Mouse (Mus musculus) midbrain, embryonic 16.5 days (tissue): ENCODE data around the gene Ldlrap1. TPM values are rescaled to one million over a fixed set of nuclear protein-coding genes. Genes with fewer than 3 reads are reported as not detected.

Source experiments
- ATAC-seq: fragments of 200-750 bp; cut with Nextera tagmentation; 2 replicates; pipeline ENCODE4 v1.8.0; 2017; ENCODE audit warnings: moderate TSS enrichment
- H3K27ac ChIP-seq: fragments of 300-500 bp; sonication (generic); 2 replicates; pipeline ENCODE4 v1.5.1; 2014; ENCODE audit warnings: mild to moderate bottlenecking, low read length, mixed read lengths
- H3K27me3 ChIP-seq: fragments of 300-500 bp; sonication (generic); 2 replicates; pipeline ENCODE4 v1.6.1; 2014; ENCODE audit warnings: low read depth, low read length, mixed read lengths; ENCODE audit not compliant: control insufficient read depth, insufficient read depth
- H3K36me3 ChIP-seq: fragments of 300-500 bp; sonication (generic); 2 replicates; pipeline ENCODE4 v1.6.1; 2014; ENCODE audit warnings: mild to moderate bottlenecking, low read length, moderate library complexity, mixed read lengths; ENCODE audit not compliant: control insufficient read depth, insufficient read depth
- H3K4me1 ChIP-seq: fragments of 300-500 bp; sonication (generic); 2 replicates; pipeline ENCODE4 v1.6.1; 2014; ENCODE audit warnings: mild to moderate bottlenecking, low read length, mixed read lengths; ENCODE audit not compliant: control insufficient read depth, insufficient read depth
- H3K4me2 ChIP-seq: fragments of 300-500 bp; sonication (generic); 2 replicates; pipeline ENCODE4 v1.6.1; 2014; ENCODE audit warnings: mild to moderate bottlenecking, low read length, mixed read lengths
- H3K4me3 ChIP-seq: fragments of 300-500 bp; sonication (generic); 2 replicates; pipeline ENCODE4 v1.5.1; 2014; ENCODE audit warnings: low read depth, mild to moderate bottlenecking, low read length, moderate library complexity, mixed read lengths
- H3K9ac ChIP-seq: fragments of 300-500 bp; sonication (generic); 2 replicates; pipeline ENCODE4 v1.6.1; 2014; ENCODE audit warnings: low read depth, low read length, mixed read lengths
- H3K9me3 ChIP-seq: fragments of 300-500 bp; sonication (generic); replicated peaks from 2 replicates; pipeline ENCODE4 v1.6.1; 2014; ENCODE audit warnings: mild to moderate bottlenecking, low read length, mixed read lengths; ENCODE audit not compliant: control insufficient read depth, poor library complexity, severe bottlenecking
- WGBS: fragments of 180-500 bp; shearing (Covaris S2); extraction: QIAGEN DNeasy Blood & Tissue Kit; methylation state at CpG from one replicate; pipeline ENCODE4 v1.1.7; 2014; 5-methylcytosine and 5-hydroxymethylcytosine counted together
- polyA plus RNA-seq: library from polyadenylated mRNA; unstranded; fragments of >200 nt; fragmentation: Nextera tagmentation; extraction: Ambion mirVana; gene quantifications from 2 replicates; pipeline ENCODE4 v1.2.1, GENCODE M21; 2015

Gene Ldlrap1
- polyA plus RNA-seq, 1 experiment from 2014 or later, result 2.1 TPM

DNA sequence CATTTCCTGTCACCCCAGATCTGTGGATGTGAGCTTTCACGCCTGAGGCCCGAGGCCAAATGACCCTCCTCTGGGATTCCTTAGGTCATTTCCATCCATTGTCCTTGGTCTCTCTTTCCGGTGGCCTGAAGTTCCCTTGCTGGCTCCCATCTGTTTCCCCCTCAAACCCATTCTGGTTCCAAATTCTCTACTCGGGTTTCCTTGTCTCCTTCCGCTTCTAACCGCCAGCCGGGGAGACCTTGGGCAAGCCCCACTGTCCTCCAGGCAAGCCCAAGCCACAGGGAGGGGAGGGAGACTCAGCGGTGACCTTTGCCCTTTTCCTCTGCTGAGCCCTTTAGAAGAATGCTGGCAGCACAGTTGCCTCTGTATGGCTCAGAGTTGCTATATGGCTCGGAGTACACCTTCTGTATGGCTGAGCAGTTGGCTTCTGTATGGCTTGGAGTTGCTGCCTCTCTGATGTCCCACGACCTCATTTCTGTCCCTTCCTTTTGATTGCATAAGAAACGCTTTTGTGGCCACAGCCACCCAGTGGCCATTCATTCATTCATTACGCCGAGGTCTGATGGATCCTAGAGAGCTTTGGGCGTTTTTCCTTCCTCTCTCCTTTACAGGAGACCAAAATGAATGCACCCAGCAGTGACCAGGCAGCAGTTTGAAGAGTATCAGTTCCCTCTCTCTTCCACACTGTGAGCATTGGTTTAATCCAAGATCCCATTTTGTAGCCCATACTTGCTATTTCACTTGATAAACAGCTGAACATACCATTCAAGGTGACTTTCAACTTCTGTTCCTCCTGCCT lies 11.5 kb upstream of the Ldlrap1 start:
- 33% methylated on average over 14 of the region's 14 CpGs for WGBS
- Histone ChIP-seq H3K4me2 (no peak overlapping the region), H3K4me1 (no peaks in the 10 kb centered on the region), H3K27ac (no peak overlapping the region), H3K9ac (no peak overlapping the region), H3K27me3 (no peaks in the 10 kb centered on the region), H3K36me3 (no peaks in the 10 kb centered on the region), H3K4me3 (no peak overlapping the region), H3K9me3 (no peaks in the 10 kb centered on the region)
- ATAC-seq, result no peak

- H3K4me1 ChIP-seq, result no peaks in the 10 kb centered on the region
- no peaks in the 10 kb centered on the region for H3K27me3 ChIP-seq
- H3K9ac ChIP-seq, result no peak overlapping the region
- no peak overlapping the region for H3K4me3 ChIP-seq
- no peak overlapping the region for H3K4me2 ChIP-seq
- 73% methylated on average over 7 of the region's 7 CpGs for WGBS
- ATAC-seq, result no peak
- no peaks in the 10 kb centered on the region for H3K9me3 ChIP-seq
- H3K27ac ChIP-seq, result no peak overlapping the region
- no peaks in the 10 kb centered on the region for H3K36me3 ChIP-seq
Observed at GRCm38 (mm10) chr4:134776246-134776645, 8.4 kb upstream of the Ldlrap1 start.

- Histone ChIP-seq H3K36me3 (no peaks in the 10 kb centered on the region), H3K4me1 (no peaks in the 10 kb centered on the region), H3K9ac (no peak overlapping the region), H3K9me3 (no peaks in the 10 kb centered on the region), H3K4me2 (no peak overlapping the region), H3K27me3 (no peaks in the 10 kb centered on the region), H3K4me3 (no peak overlapping the region), H3K27ac (no peak overlapping the region)
- ATAC-seq, result no peak
- WGBS, result 62% methylated on average over 14 of the region's 14 CpGs
Observed at GRCm38 (mm10) chr4:134775234-134775944, 7.6 kb upstream of the Ldlrap1 start.

- WGBS, result 88% methylated on average over 6 of the region's 6 CpGs
- H3K4me1 ChIP-seq, result no peaks in the 10 kb centered on the region
- H3K9me3 ChIP-seq, result no peaks in the 10 kb centered on the region
- H3K27ac ChIP-seq, result no peak overlapping the region
- no peaks in the 10 kb centered on the region for H3K36me3 ChIP-seq
- H3K27me3 ChIP-seq, result peaks cover 4% of the 10 kb centered on the region
- no peak overlapping the region for H3K4me2 ChIP-seq
- H3K4me3 ChIP-seq, result no peak overlapping the region
- no peak overlapping the region for H3K9ac ChIP-seq
- no peak for ATAC-seq
Observed at GRCm38 (mm10) chr4:134774126-134774525, 6.3 kb upstream of the Ldlrap1 start.

GRCm38 (mm10) chr4:134772805-134773674 lies 5.2 kb upstream of the Ldlrap1 start:
- Histone ChIP-seq H3K4me2 (no peak overlapping the region), H3K4me1 (0 out of 2 replicates have a peak, but pooled peaks cover under 1% of the 10 kb centered on the region), H3K36me3 (no peaks in the 10 kb centered on the region), H3K9ac (no peak overlapping the region), H3K4me3 (no peak overlapping the region), H3K27ac (no peak overlapping the region), H3K27me3 (peaks cover 12% of the 10 kb centered on the region), H3K9me3 (no peaks in the 10 kb centered on the region)
- no peak for ATAC-seq
- WGBS, result 55% methylated on average over 4 of the region's 4 CpGs

- no peaks in the 10 kb centered on the region for H3K9me3 ChIP-seq
- no peak overlapping the region for H3K4me2 ChIP-seq
- no peaks in the 10 kb centered on the region for H3K36me3 ChIP-seq
- H3K4me1 ChIP-seq, result peaks cover 10% of the 10 kb centered on the region
- 82% methylated on average over 7 of the region's 7 CpGs for WGBS
- no peak overlapping the region for H3K27ac ChIP-seq
- peaks cover 37% of the 10 kb centered on the region for H3K27me3 ChIP-seq
- H3K4me3 ChIP-seq, result no peak overlapping the region
- no peak overlapping the region for H3K9ac ChIP-seq
- ATAC-seq, result no peak
Observed at GRCm38 (mm10) chr4:134769891-134770290, 2.1 kb upstream of the Ldlrap1 start.

DNA sequence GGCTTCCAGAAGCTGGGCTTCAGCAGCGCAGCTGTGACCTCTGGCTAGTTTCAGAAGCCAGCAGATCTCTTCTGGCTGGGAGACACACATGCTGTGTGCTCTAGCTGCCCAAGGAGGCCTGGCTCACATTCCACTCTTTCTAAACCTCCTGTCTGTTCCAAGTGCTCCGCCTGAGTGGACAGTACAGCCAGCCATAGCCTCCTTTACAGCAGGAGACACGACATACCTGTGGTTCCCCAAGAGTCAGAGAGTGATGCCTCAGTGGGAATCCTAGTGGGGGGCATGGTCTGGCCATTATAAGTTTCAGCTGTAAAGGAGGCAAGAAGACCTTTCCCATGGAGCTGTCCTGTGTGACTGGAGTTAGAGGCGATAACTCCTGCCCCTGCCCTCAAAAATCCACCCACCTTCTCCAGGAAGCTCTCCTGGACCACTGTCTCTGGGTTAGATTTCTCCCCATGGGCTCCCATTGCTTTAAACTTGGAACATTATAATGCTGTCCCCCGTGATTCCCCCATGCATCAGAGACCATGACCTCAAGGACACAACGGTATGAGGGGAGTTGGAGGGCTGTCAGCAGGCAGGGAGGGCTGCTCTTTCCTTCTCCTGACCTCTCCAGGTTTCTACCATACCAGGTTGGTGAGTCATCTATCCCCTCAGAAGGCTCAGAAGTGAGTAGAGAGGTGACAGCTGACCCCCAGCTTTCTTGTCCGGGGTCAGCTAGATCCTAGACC lies 1.4 kb upstream of the Ldlrap1 start:
- Histone ChIP-seq H3K9ac (no peak overlapping the region), H3K9me3 (no peaks in the 10 kb centered on the region), H3K27me3 (peaks cover 37% of the 10 kb centered on the region), H3K4me3 (no peak overlapping the region), H3K36me3 (no peaks in the 10 kb centered on the region), H3K4me1 (peaks cover 10% of the 10 kb centered on the region), H3K4me2 (no peak overlapping the region), H3K27ac (no peak overlapping the region)
- ATAC-seq, result no peak
- WGBS, result 67% methylated on average over 7 of the region's 7 CpGs

- ATAC-seq, result no peak
- H3K4me1 ChIP-seq, result peaks cover 10% of the 10 kb centered on the region
- H3K27ac ChIP-seq, result no peak overlapping the region
- H3K27me3 ChIP-seq, result peaks cover 37% of the 10 kb centered on the region
- no peaks in the 10 kb centered on the region for H3K36me3 ChIP-seq
- peak overlapping the region; percentile 47 for H3K4me3 ChIP-seq
- H3K4me2 ChIP-seq, result peak overlapping the region; percentile 96
- 10% methylated on average over 21 of the region's 21 CpGs for WGBS
- peak overlapping the region; percentile 63; the same call in 1 of the 2 replicates for H3K9ac ChIP-seq
- H3K9me3 ChIP-seq, result no peaks in the 10 kb centered on the region
Observed at GRCm38 (mm10) chr4:134768226-134768888, 533 bp upstream of the Ldlrap1 start.
